Mouse (Mus musculus) stomach, postnatal 0 days (tissue): ENCODE measurements around the gene Zdhhc13.

Experiments used
- CTCF ChIP-seq: IDR thresholded peaks from 2 replicates; pipeline ENCODE4 v1.5.1; 2016; ENCODE audit warnings: antibody characterized with exemption, low read depth, mild to moderate bottlenecking, moderate library complexity
- EP300 ChIP-seq: optimal IDR thresholded peaks from 2 replicates; pipeline ENCODE3; 2016; ENCODE audit warnings: antibody characterized with exemption

- TF ChIP-seq CTCF (no peak), EP300 (no peak)
Measured at GRCm38 (mm10) chr7:48834989-48835626, 46.3 kb downstream of the Zdhhc13 start.
